Mouse (Mus musculus) ES-Bruce4 (cell line): Measurements from ENCODE around the gene Gipr.

Experiments used
- CTCF ChIP-seq: IDR thresholded peaks from one replicate; pipeline ENCODE4 v1.8.1; 2011; ENCODE audit warnings: low read depth, low read length
- EP300 ChIP-seq: IDR thresholded peaks from 2 replicates; pipeline ENCODE4 v1.6.1; 2011; ENCODE audit warnings: low read depth, low read length; ENCODE audit not compliant: insufficient read depth

- TF ChIP-seq CTCF (no peak), EP300 (no peak)
Measured at GRCm38 (mm10) chr7:19136168-19136567, 29.8 kb downstream of the Gipr start.
